Mouse (Mus musculus): ENCODE results near the gene E130114P18Rik.

DNA sequence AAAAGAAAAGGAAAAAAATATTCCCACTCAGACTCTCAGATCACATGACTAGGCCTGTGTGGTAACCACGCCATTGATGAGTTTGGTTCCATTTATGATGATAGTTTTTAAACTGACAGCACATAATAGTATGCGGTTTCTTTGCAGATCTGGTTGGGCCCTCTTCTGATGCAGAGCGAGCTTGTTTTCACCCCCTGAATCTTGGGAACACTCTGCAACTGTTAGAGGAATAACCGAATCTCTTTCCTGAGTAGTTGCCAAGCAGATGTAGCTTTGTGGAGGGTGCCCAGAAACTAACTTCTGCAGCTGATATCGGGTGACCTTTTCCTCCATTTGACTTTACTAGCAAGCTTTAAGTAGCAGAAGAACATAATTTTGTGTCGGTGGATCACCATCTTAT is 45.6 kb upstream of the E130114P18Rik start:
- TF ChIP-seq CTCF (IDR thresholded peaks at IDR 0.05; ENCODE audit: control insufficient read depth, insufficient read depth, insufficient read length) (no peak), CEBPB (IDR thresholded peaks at IDR 0.05; ENCODE audit: low read depth) (no peak), USF1 (IDR thresholded peaks at IDR 0.05; ENCODE audit: low read depth) (no peak), MAX (IDR thresholded peaks at IDR 0.05) (no peak), FOSL1 (IDR thresholded peaks at IDR 0.05; ENCODE audit: insufficient read depth, low read length, poor library complexity, severe bottlenecking) (no peak), MYOG (IDR thresholded peaks at IDR 0.05; ENCODE audit: control insufficient read depth, extremely low read depth, insufficient read length) (no peak)

Measured in C2C12 (cell line).